Mouse (Mus musculus) midbrain, embryonic 12.5 days (tissue): ENCODE data around the gene Slc1a1. TPM values are rescaled to one million over a fixed set of nuclear protein-coding genes. Genes with fewer than 3 reads are reported as not detected.

Experiments used
- ATAC-seq: fragments of 200-750 bp; cut with Nextera tagmentation; 2 replicates; pipeline ENCODE4 v1.8.0; 2017; ENCODE audit warnings: low read depth, moderate TSS enrichment, moderate library complexity; ENCODE audit not compliant: low FRiP score
- H3K27ac ChIP-seq: fragments of 300-500 bp; sonication (generic); replicated peaks from 2 replicates; pipeline ENCODE4 v1.5.1; 2016; ENCODE audit warnings: mild to moderate bottlenecking
- H3K27me3 ChIP-seq: fragments of 300-500 bp; sonication (generic); 2 replicates; pipeline ENCODE4 v1.6.1; 2016; ENCODE audit warnings: mild to moderate bottlenecking
- H3K36me3 ChIP-seq: fragments of 300-500 bp; sonication (generic); 2 replicates; pipeline ENCODE4 v1.6.1; 2016
- H3K4me1 ChIP-seq: fragments of 300-500 bp; sonication (generic); 2 replicates; pipeline ENCODE4 v1.6.1; 2016
- H3K4me2 ChIP-seq: fragments of 300-500 bp; sonication (generic); replicated peaks from 2 replicates; pipeline ENCODE4 v1.6.1; 2016; ENCODE audit warnings: mild to moderate bottlenecking, moderate library complexity
- H3K4me3 ChIP-seq: fragments of 300-500 bp; sonication (generic); 2 replicates; pipeline ENCODE4 v1.5.1; 2016; ENCODE audit warnings: mild to moderate bottlenecking
- H3K9ac ChIP-seq: fragments of 300-500 bp; sonication (generic); replicated peaks from 2 replicates; pipeline ENCODE4 v1.6.1; 2016; ENCODE audit warnings: mild to moderate bottlenecking, moderate library complexity
- H3K9me3 ChIP-seq: fragments of 300-500 bp; sonication (generic); 2 replicates; pipeline ENCODE4 v1.6.1; 2016; ENCODE audit warnings: mild to moderate bottlenecking
- WGBS: fragments of 180-500 bp; shearing (Covaris S2); methylation state at CpG from one replicate; pipeline ENCODE4 v1.1.7; 2016; 5-methylcytosine and 5-hydroxymethylcytosine counted together
- polyA plus RNA-seq: library from polyadenylated mRNA; unstranded; fragments of >200 nt; fragmentation: Nextera tagmentation; extraction: Ambion mirVana; gene quantifications from 2 replicates; pipeline ENCODE4 v1.2.1, GENCODE M21; 2016

The Slc1a1 gene
- polyA plus RNA-seq, 1 experiment from 2014 or later = 3.6 TPM

- Histone ChIP-seq H3K36me3 (no peaks in the 10 kb centered on the region), H3K4me2 (no peak overlapping the region), H3K27ac (no peak overlapping the region), H3K27me3 (no peaks in the 10 kb centered on the region), H3K4me3 (no peak overlapping the region), H3K9ac (no peak overlapping the region), H3K4me1 (no peaks in the 10 kb centered on the region), H3K9me3 (no peaks in the 10 kb centered on the region)
- WGBS = 79% methylated on average over 2 of the region's 2 CpGs
- no peak for ATAC-seq
Observed at GRCm38 (mm10) chr19:28860246-28860645, 25.4 kb downstream of the Slc1a1 start.

- H3K9ac ChIP-seq = no peak overlapping the region
- H3K4me1 ChIP-seq = no peaks in the 10 kb centered on the region
- no peaks in the 10 kb centered on the region for H3K27me3 ChIP-seq
- H3K36me3 ChIP-seq = no peaks in the 10 kb centered on the region
- ATAC-seq = no peak
- H3K4me2 ChIP-seq = no peak overlapping the region
- H3K9me3 ChIP-seq = no peaks in the 10 kb centered on the region
- H3K27ac ChIP-seq = no peak overlapping the region
- H3K4me3 ChIP-seq = no peak overlapping the region
- 84% methylated on average over 10 of the region's 10 CpGs for WGBS
Observed at GRCm38 (mm10) chr19:28863626-28864025, 28.8 kb downstream of the Slc1a1 start.

- no peak overlapping the region for H3K4me2 ChIP-seq
- no peak overlapping the region for H3K27ac ChIP-seq
- no peak for ATAC-seq
- no peaks in the 10 kb centered on the region for H3K36me3 ChIP-seq
- H3K9me3 ChIP-seq = no peaks in the 10 kb centered on the region
- H3K4me1 ChIP-seq = no peaks in the 10 kb centered on the region
- no peak overlapping the region for H3K4me3 ChIP-seq
- no peak overlapping the region for H3K9ac ChIP-seq
- no peaks in the 10 kb centered on the region for H3K27me3 ChIP-seq
- WGBS = 76% methylated on average over 6 of the region's 6 CpGs
Observed at GRCm38 (mm10) chr19:28864981-28865380, 30.1 kb downstream of the Slc1a1 start.

GRCm38 (mm10) chr19:28865501-28865900 is 30.7 kb downstream of the Slc1a1 start:
- H3K4me1 ChIP-seq = no peaks in the 10 kb centered on the region
- H3K9me3 ChIP-seq = no peaks in the 10 kb centered on the region
- ATAC-seq = no peak
- H3K9ac ChIP-seq = no peak overlapping the region
- no peak overlapping the region for H3K4me3 ChIP-seq
- 82% methylated on average over 1 of the region's 1 CpGs for WGBS
- H3K4me2 ChIP-seq = no peak overlapping the region
- no peaks in the 10 kb centered on the region for H3K27me3 ChIP-seq
- H3K27ac ChIP-seq = no peak overlapping the region
- no peaks in the 10 kb centered on the region for H3K36me3 ChIP-seq

GRCm38 (mm10) chr19:28869251-28869855 is 34.5 kb downstream of the Slc1a1 start:
- no peaks in the 10 kb centered on the region for H3K9me3 ChIP-seq
- no peak overlapping the region for H3K27ac ChIP-seq
- ATAC-seq = no peak
- H3K36me3 ChIP-seq = no peaks in the 10 kb centered on the region
- 96% methylated on average over 6 of the region's 6 CpGs for WGBS
- H3K4me2 ChIP-seq = no peak overlapping the region
- no peak overlapping the region for H3K9ac ChIP-seq
- no peaks in the 10 kb centered on the region for H3K4me1 ChIP-seq
- H3K4me3 ChIP-seq = no peak overlapping the region
- H3K27me3 ChIP-seq = no peaks in the 10 kb centered on the region

GRCm38 (mm10) chr19:28870351-28870750 is 35.5 kb downstream of the Slc1a1 start:
- no peak overlapping the region for H3K4me3 ChIP-seq
- no peaks in the 10 kb centered on the region for H3K27me3 ChIP-seq
- 60% methylated on average over 2 of the region's 2 CpGs for WGBS
- H3K4me2 ChIP-seq = no peak overlapping the region
- no peak for ATAC-seq
- no peak overlapping the region for H3K9ac ChIP-seq
- H3K4me1 ChIP-seq = no peaks in the 10 kb centered on the region
- H3K27ac ChIP-seq = no peak overlapping the region
- H3K36me3 ChIP-seq = no peaks in the 10 kb centered on the region
- no peaks in the 10 kb centered on the region for H3K9me3 ChIP-seq

GRCm38 (mm10) chr19:28879476-28879875 is 44.6 kb downstream of the Slc1a1 start:
- no peak overlapping the region for H3K4me3 ChIP-seq
- WGBS = 96% methylated on average over 2 of the region's 2 CpGs
- ATAC-seq = no peak
- no peaks in the 10 kb centered on the region for H3K9me3 ChIP-seq
- peaks cover 3% of the 10 kb centered on the region; the same call in 1 of the 2 replicates for H3K4me1 ChIP-seq
- H3K4me2 ChIP-seq = no peak overlapping the region
- no peak overlapping the region for H3K27ac ChIP-seq
- H3K9ac ChIP-seq = no peak overlapping the region
- H3K36me3 ChIP-seq = no peaks in the 10 kb centered on the region
- H3K27me3 ChIP-seq = no peaks in the 10 kb centered on the region

GRCm38 (mm10) chr19:28883126-28883525 is 48.3 kb downstream of the Slc1a1 start:
- Histone ChIP-seq H3K36me3 (no peaks in the 10 kb centered on the region), H3K27me3 (no peaks in the 10 kb centered on the region), H3K9ac (no peak overlapping the region), H3K4me3 (no peak overlapping the region), H3K9me3 (no peaks in the 10 kb centered on the region), H3K4me1 (no peaks in the 10 kb centered on the region; the same call in 1 of the 2 replicates), H3K4me2 (no peak overlapping the region), H3K27ac (no peak overlapping the region)
- ATAC-seq = no peak
- WGBS = 56% methylated on average over 1 of the region's 1 CpGs

GRCm38 (mm10) chr19:28888496-28888895 is 53.6 kb downstream of the Slc1a1 start:
- no peaks in the 10 kb centered on the region for H3K36me3 ChIP-seq
- H3K9ac ChIP-seq = no peak overlapping the region
- no peaks in the 10 kb centered on the region for H3K9me3 ChIP-seq
- no peak overlapping the region for H3K4me2 ChIP-seq
- ATAC-seq = no peak
- H3K4me1 ChIP-seq = 0 out of 2 replicates have a peak, but pooled peaks cover 4% of the 10 kb centered on the region
- H3K4me3 ChIP-seq = no peak overlapping the region
- no peak overlapping the region for H3K27ac ChIP-seq
- no peaks in the 10 kb centered on the region for H3K27me3 ChIP-seq
- 79% methylated on average over 1 of the region's 1 CpGs for WGBS

- no peak overlapping the region for H3K4me2 ChIP-seq
- H3K9ac ChIP-seq = no peak overlapping the region
- 0 out of 2 replicates have a peak, but pooled peaks cover 4% of the 10 kb centered on the region for H3K4me1 ChIP-seq
- no peak for ATAC-seq
- H3K9me3 ChIP-seq = no peaks in the 10 kb centered on the region
- no peak overlapping the region for H3K27ac ChIP-seq
- H3K36me3 ChIP-seq = no peaks in the 10 kb centered on the region
- no peak overlapping the region for H3K4me3 ChIP-seq
- no peaks in the 10 kb centered on the region for H3K27me3 ChIP-seq
- 88% methylated on average over 3 of the region's 3 CpGs for WGBS
Observed at GRCm38 (mm10) chr19:28889251-28889650, 54.4 kb downstream of the Slc1a1 start.

- no peaks in the 10 kb centered on the region for H3K36me3 ChIP-seq
- 78% methylated on average over 5 of the region's 5 CpGs for WGBS
- no peak overlapping the region for H3K4me2 ChIP-seq
- H3K4me3 ChIP-seq = no peak overlapping the region
- H3K9ac ChIP-seq = no peak overlapping the region
- no peak for ATAC-seq
- H3K4me1 ChIP-seq = 0 out of 2 replicates have a peak, but pooled peaks cover 4% of the 10 kb centered on the region
- H3K27me3 ChIP-seq = no peaks in the 10 kb centered on the region
- no peaks in the 10 kb centered on the region for H3K9me3 ChIP-seq
- H3K27ac ChIP-seq = no peak overlapping the region
Observed at GRCm38 (mm10) chr19:28891238-28891637, 56.4 kb downstream of the Slc1a1 start.

- Histone ChIP-seq H3K4me3 (no peak overlapping the region), H3K27me3 (no peaks in the 10 kb centered on the region), H3K9me3 (no peaks in the 10 kb centered on the region), H3K4me1 (0 out of 2 replicates have a peak, but pooled peaks cover 4% of the 10 kb centered on the region), H3K27ac (no peak overlapping the region), H3K9ac (no peak overlapping the region), H3K4me2 (no peak overlapping the region), H3K36me3 (no peaks in the 10 kb centered on the region)
- ATAC-seq = no peak
- WGBS = 97% methylated on average over 1 of the region's 1 CpGs
Observed at GRCm38 (mm10) chr19:28891864-28892263, 57.0 kb downstream of the Slc1a1 start.

GRCm38 (mm10) chr19:28896639-28897038 is 61.8 kb downstream of the Slc1a1 start:
- H3K9ac ChIP-seq = no peak overlapping the region
- WGBS = 36% methylated on average over 1 of the region's 1 CpGs
- H3K9me3 ChIP-seq = no peaks in the 10 kb centered on the region
- H3K36me3 ChIP-seq = no peaks in the 10 kb centered on the region
- H3K27ac ChIP-seq = no peak overlapping the region
- 0 out of 2 replicates have a peak, but pooled peaks cover 4% of the 10 kb centered on the region for H3K4me1 ChIP-seq
- ATAC-seq = no peak
- no peak overlapping the region for H3K4me3 ChIP-seq
- H3K4me2 ChIP-seq = no peak overlapping the region
- H3K27me3 ChIP-seq = no peaks in the 10 kb centered on the region
